Mouse (Mus musculus) erythroblast, embryonic 14.5 days (primary cell): ENCODE data around the gene Rinl.

Experiments
- GATA1 ChIP-seq: IDR thresholded peaks from 2 replicates; pipeline ENCODE4 v1.6.1; 2012; ENCODE audit warnings: low read length, inconsistent platforms, mixed read lengths
- TAL1 ChIP-seq: IDR thresholded peaks from 3 replicates; pipeline ENCODE4 v1.6.1; 2012; ENCODE audit warnings: low read length, inconsistent platforms, mixed read lengths

- TF ChIP-seq GATA1 (no peak), TAL1 (no peak)
Observed at GRCm38 (mm10) chr7:28818436-28818835, 29.7 kb downstream of the Rinl start.
